In the genomic region with DNA sequence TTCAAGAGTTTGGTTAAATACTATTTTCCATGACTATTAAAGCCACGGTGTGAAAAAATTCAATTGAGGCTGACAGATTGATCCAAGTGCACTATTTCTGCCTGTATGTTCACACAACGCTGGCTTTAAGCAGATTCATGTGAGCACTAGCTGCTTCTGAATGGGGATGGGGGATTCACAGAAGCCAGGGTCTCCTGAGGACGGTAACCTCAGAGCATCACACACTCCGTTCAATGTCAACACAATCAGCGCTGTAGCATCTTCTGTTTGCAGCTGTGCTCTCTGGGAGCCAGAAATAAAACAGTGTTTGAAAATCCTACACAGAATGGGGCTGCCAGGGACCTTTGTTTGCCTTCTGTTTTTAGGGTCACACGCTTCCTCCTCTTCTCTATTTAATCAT, we compare ENCODE assay signal across 31 mouse cellular contexts.
DNase-seq lines count a peak whose midpoint lies in the region; ATAC-seq and TF ChIP-seq lines count a peak whose summit lies in the region.
"Had no signal": no experiment of that assay in that cellular context is flagged by ENCODE, and none has a peak within 500 bp of the region (broad histone marks: within the 10 kb centered on the region; RNA-seq: fewer than 3 reads in every experiment).

No protein-coding gene starts in this region.

- no peak overlapping the region for H3K27ac ChIP-seq in midbrain, embryonic 12.5 days (replicated peaks)
- no peak overlapping the region for H3K27ac ChIP-seq in midbrain, postnatal 0 days (ENCODE audit: low read depth, low read length)
- H3K27ac ChIP-seq: embryonic facial prominence, embryonic 10.5 days; embryonic facial prominence, embryonic 13.5 days; forebrain, embryonic 13.5 days; heart, adult 2 months; heart, embryonic 10.5 days; heart, embryonic 13.5 days; hindbrain, embryonic 15.5 days had no signal

- no peak overlapping the region for H3K4me2 ChIP-seq in midbrain, embryonic 12.5 days (replicated peaks)
- no peak overlapping the region for H3K4me2 ChIP-seq in midbrain, postnatal 0 days (ENCODE audit: low read depth, low read length, poor library complexity, severe bottlenecking)
- H3K4me2 ChIP-seq: embryonic facial prominence, embryonic 13.5 days; forebrain, embryonic 13.5 days; heart, embryonic 13.5 days; hindbrain, embryonic 15.5 days had no signal

- no peak for TF ChIP-seq POLR2A in brain, embryonic 14.5 days (IDR thresholded peaks at IDR 0.05; ENCODE audit: borderline replicate concordance, extremely low read depth, insufficient read depth, insufficient read length, poor library complexity, severe bottlenecking)

- ATAC-seq in frontal cortex, adult (ENCODE audit: low TSS enrichment), result peak; percentile 38
- 0 out of 2 replicates have a peak, but pooled peaks have one; percentile 34 for ATAC-seq in midbrain, embryonic 12.5 days (ENCODE audit: low FRiP score, low read depth)
- ATAC-seq in midbrain, postnatal 0 days (ENCODE audit: low FRiP score), result no peak
- ATAC-seq: forebrain, embryonic 13.5 days; forebrain, embryonic 16.5 days; Patski had no signal

- no peaks in the 10 kb centered on the region for H3K9me3 ChIP-seq in midbrain, embryonic 12.5 days
- no peaks in the 10 kb centered on the region for H3K9me3 ChIP-seq in midbrain, postnatal 0 days (ENCODE audit: low read length)
- H3K9me3 ChIP-seq: embryonic facial prominence, embryonic 10.5 days; embryonic facial prominence, embryonic 13.5 days; forebrain, embryonic 13.5 days; heart, embryonic 10.5 days; hindbrain, embryonic 15.5 days had no signal

- DNase-seq in frontal cortex, postnatal 36 days (ENCODE audit: low spot score in 2 of 2), result no peak
- no peak for DNase-seq in midbrain, postnatal 0 days (ENCODE audit: low spot score)
- DNase-seq in brain, embryonic 14.5 days (ENCODE audit: low read depth), result peak; percentile 35
- DNase-seq in retina, postnatal 1 day, result peak; percentile 5
- no peak for DNase-seq in testis, postnatal 14 days (ENCODE audit: low spot score)
- DNase-seq: adrenal gland, postnatal 10 days; adrenal gland, postnatal 36 days; B cell, adult 2 months; cerebellum, adult 11 months; cerebellum, adult 2 months; cerebellum, adult 9-11 months; cerebellum, postnatal 36 days; embryo, embryonic 11 days; gastrocnemius, postnatal 10 days; gastrocnemius, postnatal 36 days; heart, adult 2 months; heart, postnatal 14 days; heart, postnatal 4 days had no signal

- no peaks in the 10 kb centered on the region for H3K4me1 ChIP-seq in midbrain, embryonic 12.5 days
- H3K4me1 ChIP-seq in midbrain, postnatal 0 days (ENCODE audit: insufficient read depth, low read length), result no peaks in the 10 kb centered on the region
- H3K4me1 ChIP-seq: embryonic facial prominence, embryonic 10.5 days; embryonic facial prominence, embryonic 13.5 days; forebrain, embryonic 13.5 days; heart, embryonic 10.5 days; heart, embryonic 13.5 days; hindbrain, embryonic 15.5 days had no signal

- H3K9ac ChIP-seq in midbrain, embryonic 12.5 days (replicated peaks), result no peak overlapping the region
- no peak overlapping the region for H3K9ac ChIP-seq in midbrain, postnatal 0 days (replicated peaks; ENCODE audit: low read length, poor library complexity, severe bottlenecking)
- H3K9ac ChIP-seq: embryonic facial prominence, embryonic 13.5 days; forebrain, embryonic 13.5 days; heart, embryonic 13.5 days; hindbrain, embryonic 15.5 days had no signal

- H3K4me3 ChIP-seq in midbrain, embryonic 12.5 days, result no peak overlapping the region
- H3K4me3 ChIP-seq in midbrain, postnatal 0 days (ENCODE audit: low read depth, low read length), result no peak overlapping the region
- H3K4me3 ChIP-seq: embryonic facial prominence, embryonic 10.5 days; embryonic facial prominence, embryonic 13.5 days; erythroblast, embryonic 14.5 days; forebrain, embryonic 13.5 days; heart, adult 2 months; heart, embryonic 10.5 days; heart, embryonic 13.5 days; hindbrain, embryonic 15.5 days had no signal

- WGBS in midbrain, embryonic 12.5 days, result 74% methylated on average over 6 of the region's 6 CpGs
- 63% methylated on average over 6 of the region's 6 CpGs for WGBS in midbrain, postnatal 0 days

- TF ChIP-seq CTCF in midbrain, postnatal 0 days (IDR thresholded peaks at IDR 0.05), result no peak
- no peak for TF ChIP-seq CTCF in brain, embryonic 14.5 days (IDR thresholded peaks at IDR 0.05; ENCODE audit: borderline replicate concordance, extremely low read depth, insufficient read depth, insufficient read length)

- no peaks in the 10 kb centered on the region for H3K36me3 ChIP-seq in midbrain, embryonic 12.5 days
- H3K36me3 ChIP-seq in midbrain, postnatal 0 days (ENCODE audit: insufficient read depth, low read length), result no peaks in the 10 kb centered on the region
- H3K36me3 ChIP-seq: embryonic facial prominence, embryonic 10.5 days; embryonic facial prominence, embryonic 13.5 days; G1E; heart, embryonic 10.5 days; heart, embryonic 13.5 days; hindbrain, embryonic 15.5 days had no signal

- H3K27me3 ChIP-seq in midbrain, embryonic 12.5 days, result no peaks in the 10 kb centered on the region
- no peaks in the 10 kb centered on the region for H3K27me3 ChIP-seq in midbrain, postnatal 0 days (ENCODE audit: insufficient read depth, low read length)
- H3K27me3 ChIP-seq: CH12.LX; embryonic facial prominence, embryonic 13.5 days; forebrain, embryonic 13.5 days; heart, embryonic 13.5 days; hindbrain, embryonic 15.5 days had no signal

Comparison
In these comparisons a context has a peak if more than half of its experiments do, and no peak if none do; other contexts are left out.
1. DNase-seq: peak in brain, embryonic 14.5 days (single experiment) and retina, postnatal 1 day (single experiment); none in frontal cortex, postnatal 36 days (0 of 2), midbrain, postnatal 0 days (single experiment) and testis, postnatal 14 days (single experiment).